Comparison of ENCODE assay signal across 9 mouse cellular contexts in genomic region chr6:29177901-29178879, GRCm38 (mm10). TPM values are rescaled to one million over a fixed set of nuclear protein-coding genes. Genes with fewer than 3 reads are reported as not detected.
DNase-seq lines count a peak whose midpoint lies in the region; ATAC-seq and TF ChIP-seq lines count a peak whose summit lies in the region.
"Had no signal": no experiment of that assay in that cellular context is flagged by ENCODE, and none has a peak within 500 bp of the region (broad histone marks: within the 10 kb centered on the region; RNA-seq: fewer than 3 reads in every experiment).

No protein-coding gene starts in this region.

- peak overlapping the region; percentile 89 for H3K4me2 ChIP-seq in hindbrain, embryonic 15.5 days
- peak overlapping the region; percentile 90 for H3K4me2 ChIP-seq in neural tube, embryonic 12.5 days (replicated peaks)

- H3K4me1 ChIP-seq in hindbrain, embryonic 15.5 days (replicated peaks): peaks cover 19% of the 10 kb centered on the region
- H3K4me1 ChIP-seq in neural tube, embryonic 12.5 days: peaks cover 20% of the 10 kb centered on the region

- intact Hi-C loops in left cerebral cortex, adult 2 months (cut with DNase I): loop anchor here (2.0 kb wide), 1 partner anchor 21 kb away; no protein-coding TSS in a partner anchor

- peak overlapping the region; percentile 88 for H3K9ac ChIP-seq in hindbrain, embryonic 15.5 days
- peak overlapping the region; percentile 75 for H3K9ac ChIP-seq in neural tube, embryonic 12.5 days

- no peak overlapping the region for H3K27ac ChIP-seq in left cerebral cortex, adult 2 months
- H3K27ac ChIP-seq in hindbrain, embryonic 15.5 days (replicated peaks): peak overlapping the region; percentile 93
- no peak overlapping the region for H3K27ac ChIP-seq in neural tube, embryonic 12.5 days

- H3K27me3 ChIP-seq in hindbrain, embryonic 15.5 days: peaks cover 6% of the 10 kb centered on the region
- H3K27me3 ChIP-seq in neural tube, embryonic 12.5 days (replicated peaks): peaks cover 51% of the 10 kb centered on the region

- no peaks in the 10 kb centered on the region for H3K9me3 ChIP-seq in hindbrain, embryonic 15.5 days
- H3K9me3 ChIP-seq in neural tube, embryonic 12.5 days: no peaks in the 10 kb centered on the region

- WGBS in hindbrain, embryonic 15.5 days: 14% methylated on average over 15 of the region's 17 CpGs
- 12% methylated on average over 16 of the region's 17 CpGs for WGBS in neural tube, embryonic 12.5 days

- H3K36me3 ChIP-seq in hindbrain, embryonic 15.5 days: no peaks in the 10 kb centered on the region; the same call in 1 of the 2 replicates
- H3K36me3 ChIP-seq in neural tube, embryonic 12.5 days: no peaks in the 10 kb centered on the region

- no peak for DNase-seq in left cerebral cortex, adult 2 months (ENCODE audit: extremely low spot score in 1 of 2, low spot score in 2 of 2)
- no peak for DNase-seq in left cerebral cortex, adult 11 months (ENCODE audit: low spot score)
- peak; percentile 33 for DNase-seq in embryo, embryonic 11 days
- no peak for DNase-seq in adrenal gland, adult 18-20 months (ENCODE audit: low spot score in 2 of 2)
- no peak for DNase-seq in adrenal gland, postnatal 25 days
- no peak for DNase-seq in thymus, adult 18-20 months

- H3K4me3 ChIP-seq in left cerebral cortex, adult 2 months: peak overlapping the region; percentile 60
- H3K4me3 ChIP-seq in hindbrain, embryonic 15.5 days: peak overlapping the region; percentile 69
- H3K4me3 ChIP-seq in neural tube, embryonic 12.5 days: peak overlapping the region; percentile 57

- ATAC-seq in hindbrain, embryonic 15.5 days (ENCODE audit: low FRiP score, low read depth): peak; percentile 57
- peak; percentile 71 for ATAC-seq in neural tube, embryonic 12.5 days (ENCODE audit: low FRiP score, low read depth)

- peak; percentile 10 for TF ChIP-seq CTCF in left cerebral cortex, adult 2 months (IDR thresholded peaks at IDR 0.05)

RNA-seq across cellular contexts. Expression of gene Prrt4, which starts 1.2 kb away (rescaled TPM):
- 1 to 10 TPM; 2.5 to 2.9 TPM for total RNA-seq in left cerebral cortex, adult 2 months (2021)
- polyA plus RNA-seq in hindbrain, embryonic 15.5 days (2015; fragmentation: Nextera tagmentation; extraction: Ambion mirVana): 11.6 and 13.6 TPM in 2 replicates
- polyA plus RNA-seq in neural tube, embryonic 12.5 days (2016; fragmentation: Nextera tagmentation; extraction: Ambion mirVana): 2.1 and 2.9 TPM in 2 replicates
- 1 to 10 TPM; 1.3 to 3.9 TPM for total RNA-seq in adrenal gland, adult 18-20 months (2021)
- total RNA-seq in adrenal gland, postnatal 25 days (2021): 2.9 and 6.2 TPM in 2 replicates
- total RNA-seq: liver, adult 2 months had no signal

RNA-seq across cellular contexts. Expression of gene Rbm28, which starts 13.4 kb away (rescaled TPM):
- 10 to 100 TPM; 51.0 to 52.3 TPM for total RNA-seq in left cerebral cortex, adult 2 months (2021)
- 40.3 and 43.2 TPM in 2 replicates for polyA plus RNA-seq in hindbrain, embryonic 15.5 days (2015; fragmentation: Nextera tagmentation; extraction: Ambion mirVana)
- 50.3 and 56.0 TPM in 2 replicates for polyA plus RNA-seq in neural tube, embryonic 12.5 days (2016; fragmentation: Nextera tagmentation; extraction: Ambion mirVana)
- 10 to 100 TPM; 32.4 to 34.3 TPM for total RNA-seq in adrenal gland, adult 18-20 months (2021)
- total RNA-seq in adrenal gland, postnatal 25 days (2021): 33.1 and 34.2 TPM in 2 replicates

RNA-seq across cellular contexts. Expression of gene Impdh1, which starts 38.0 kb away (rescaled TPM):
- total RNA-seq in left cerebral cortex, adult 2 months (2021): 10 to 100 TPM; 57.1 to 62.7 TPM
- polyA plus RNA-seq in hindbrain, embryonic 15.5 days (2015; fragmentation: Nextera tagmentation; extraction: Ambion mirVana): 68.3 and 71.7 TPM in 2 replicates
- 65.0 and 69.5 TPM in 2 replicates for polyA plus RNA-seq in neural tube, embryonic 12.5 days (2016; fragmentation: Nextera tagmentation; extraction: Ambion mirVana)
- 10 to 100 TPM; 49.6 to 63.7 TPM for total RNA-seq in adrenal gland, adult 18-20 months (2021)
- 76.4 and 81.1 TPM in 2 replicates for total RNA-seq in adrenal gland, postnatal 25 days (2021)
